Mouse (Mus musculus): Measurements from ENCODE around the gene Xrcc5. TPM values are rescaled to one million over a fixed set of nuclear protein-coding genes. Genes with fewer than 3 reads are reported as not detected.

Xrcc5 gene
- total RNA-seq, 2 experiments from 2014 or later: 1.9 to 5.6 TPM

- ATAC-seq (replicated peaks; ENCODE audit: low FRiP score, poor library complexity, severe bottlenecking): no peak
Measured at GRCm38 (mm10) chr1:72432579-72432978, 125.4 kb downstream of the Xrcc5 start.

GRCm38 (mm10) chr1:72434510-72434909 lies 127.3 kb downstream of the Xrcc5 start:
- ATAC-seq (replicated peaks; ENCODE audit: low FRiP score, poor library complexity, severe bottlenecking): no peak

GRCm38 (mm10) chr1:72436967-72437366 lies 129.7 kb downstream of the Xrcc5 start:
- ATAC-seq (replicated peaks; ENCODE audit: low FRiP score, poor library complexity, severe bottlenecking): no peak

- no peak for ATAC-seq (replicated peaks; ENCODE audit: low FRiP score, poor library complexity, severe bottlenecking)
Measured at GRCm38 (mm10) chr1:72439146-72439545, 131.9 kb downstream of the Xrcc5 start.

- no peak for ATAC-seq (replicated peaks; ENCODE audit: low FRiP score, poor library complexity, severe bottlenecking)
Measured at GRCm38 (mm10) chr1:72442747-72443146, 135.5 kb downstream of the Xrcc5 start.

Other genes starting within 250 kb of the Xrcc5 start
- gene Mreg, start 95.1 kb upstream of the Xrcc5 start, total RNA-seq (2015; ENCODE audit: low replicate concordance): 0.63 TPM in 1 of 2 replicates, not detected in the other
- 1.1 TPM in 1 of 2 replicates, not detected in the other for gene Mreg, start 95.1 kb upstream of the Xrcc5 start, total RNA-seq (2017; ENCODE audit: low replicate concordance)
- gene Pecr, start 23.1 kb upstream of the Xrcc5 start, total RNA-seq (2015; ENCODE audit: low replicate concordance): 3.6 TPM in 1 of 2 replicates, not detected in the other
- gene Pecr, start 23.1 kb upstream of the Xrcc5 start, total RNA-seq (2017; ENCODE audit: low replicate concordance): 0.34 and 2.1 TPM in 2 replicates
- gene Tmem169, start 23.1 kb upstream of the Xrcc5 start, total RNA-seq (2015; ENCODE audit: low replicate concordance): not detected in 2 replicates
- not detected in 2 replicates for gene Tmem169, start 23.1 kb upstream of the Xrcc5 start, total RNA-seq (2017; ENCODE audit: low replicate concordance)
- gene March4, start 229.5 kb downstream of the Xrcc5 start, total RNA-seq (2015; ENCODE audit: low replicate concordance): not detected in 2 replicates
- not detected in 2 replicates for gene March4, start 229.5 kb downstream of the Xrcc5 start, total RNA-seq (2017; ENCODE audit: low replicate concordance)